Mouse (Mus musculus): ENCODE measurements around the gene Tmem41a.
"Not testable (repeated sequence)": the region's sequence is repeated elsewhere in the genome, so short reads cannot be mapped to it uniquely, and the experiment has no call there.

Tmem41a gene

GRCm38 (mm10) chr16:21946761-21947715 is at the start of gene Tmem41a:
Gene Tmem41a, minus strand, starts transcription at chr16:21947552.
- in situ Hi-C loops (cut with MboI, MseI), result loop anchor here in 1 of 2 experiments (5.0 kb wide), 1 partner anchor 55 kb away; no protein-coding TSS in a partner anchor

- in situ Hi-C loops (cut with MboI, MseI), result no loop called here
These were observed 49.0 kb upstream of the Tmem41a start for GRCm38 (mm10) chr16:21996402-21996801.

- in situ Hi-C loops (cut with MboI, MseI), result no loop called here
These were observed 48.0 kb upstream of the Tmem41a start, which contains the start of gene Liph for GRCm38 (mm10) chr16:21995304-21995703. Gene Liph, minus strand, starts transcription at chr16:21995663.

- in situ Hi-C loops (cut with MboI, MseI), result no loop called here
These were observed 44.4 kb upstream of the Tmem41a start for GRCm38 (mm10) chr16:21991774-21992173.

- in situ Hi-C loops (cut with MboI, MseI), result not testable (repeated sequence)
These were observed 43.5 kb upstream of the Tmem41a start for GRCm38 (mm10) chr16:21990893-21991292.

- in situ Hi-C loops (cut with MboI, MseI), result no loop called here
These were observed 40.6 kb upstream of the Tmem41a start for GRCm38 (mm10) chr16:21987956-21988355.

GRCm38 (mm10) chr16:21986191-21986590 is 38.8 kb upstream of the Tmem41a start:
- in situ Hi-C loops (cut with MboI, MseI), result no loop called here

GRCm38 (mm10) chr16:21984091-21984490 is 36.7 kb upstream of the Tmem41a start:
- in situ Hi-C loops (cut with MboI, MseI), result no loop called here

- in situ Hi-C loops (cut with MboI, MseI), result no loop called here
These were observed 36.2 kb upstream of the Tmem41a start for GRCm38 (mm10) chr16:21983581-21983980.

GRCm38 (mm10) chr16:21983146-21983545 is 35.8 kb upstream of the Tmem41a start:
- in situ Hi-C loops (cut with MboI, MseI), result no loop called here

- in situ Hi-C loops (cut with MboI, MseI), result no loop called here
These were observed 30.0 kb upstream of the Tmem41a start for GRCm38 (mm10) chr16:21977347-21977746.

GRCm38 (mm10) chr16:21976203-21976602 is 28.9 kb upstream of the Tmem41a start:
- in situ Hi-C loops (cut with MboI, MseI), result no loop called here

GRCm38 (mm10) chr16:21971446-21971845 is 24.1 kb upstream of the Tmem41a start:
- in situ Hi-C loops (cut with MboI, MseI), result no loop called here

- in situ Hi-C loops (cut with MboI, MseI), result no loop called here
These were observed 23.2 kb upstream of the Tmem41a start for GRCm38 (mm10) chr16:21970536-21970935.

- in situ Hi-C loops (cut with MboI, MseI), result no loop called here
These were observed 22.5 kb upstream of the Tmem41a start for GRCm38 (mm10) chr16:21969874-21970273.

GRCm38 (mm10) chr16:21965576-21965975 is 18.2 kb upstream of the Tmem41a start:
- in situ Hi-C loops (cut with MboI, MseI), result no loop called here

- in situ Hi-C loops (cut with MboI, MseI), result no loop called here
These were observed 8.2 kb upstream of the Tmem41a start for GRCm38 (mm10) chr16:21955591-21955990.

- in situ Hi-C loops (cut with MboI, MseI), result no loop called here
These were observed 18.9 kb downstream of the Tmem41a start for GRCm38 (mm10) chr16:21928471-21928870.

GRCm38 (mm10) chr16:21916681-21917080 is 30.7 kb downstream of the Tmem41a start:
- in situ Hi-C loops (cut with MboI, MseI), result no loop called here

- in situ Hi-C loops (cut with MboI, MseI), result no loop called here
These were observed 34.0 kb downstream of the Tmem41a start for GRCm38 (mm10) chr16:21913347-21913746.

- in situ Hi-C loops (cut with MboI, MseI), result loop anchor here in 1 of 2 experiments (5.0 kb wide), 1 partner anchor 57 kb away; no protein-coding TSS in a partner anchor
These were observed 38.4 kb downstream of the Tmem41a start for GRCm38 (mm10) chr16:21908906-21909305.

GRCm38 (mm10) chr16:21906902-21907301 is 40.5 kb downstream of the Tmem41a start:
- in situ Hi-C loops (cut with MboI, MseI), result loop anchor here in 1 of 2 experiments (5.0 kb wide), 1 partner anchor 55 kb away; no protein-coding TSS in a partner anchor

- in situ Hi-C loops (cut with MboI, MseI), result loop anchor here in 1 of 2 experiments (5.0 kb wide), 1 partner anchor 54 kb away; no protein-coding TSS in a partner anchor
These were observed 41.4 kb downstream of the Tmem41a start for GRCm38 (mm10) chr16:21905996-21906395.

Measured in T-helper 17 cell (primary cell).